ENCODE assay signal across 14 mouse cellular contexts in genomic region chr16:76216184-76216583, GRCm38 (mm10).
A peak's percentile ranks its signal among the peaks of the same experiment; 100 is the strongest.
DNase-seq lines count a peak whose midpoint lies in the region; ATAC-seq and TF ChIP-seq lines count a peak whose summit lies in the region.
"Had no signal": no experiment of that assay in that cellular context is flagged by ENCODE, and none has a peak within 500 bp of the region (broad histone marks: within the 10 kb centered on the region; RNA-seq: fewer than 3 reads in every experiment).

No protein-coding gene starts in this region.

- DNase-seq in heart, adult 18-20 months: peak; percentile 12 to 19
- DNase-seq in heart, adult 2 months: no peak
- peak; percentile 49 for DNase-seq in kidney, postnatal 0 days (ENCODE audit: low spot score)
- DNase-seq in kidney, adult 9 months: no peak
- DNase-seq in testis, postnatal 14 days (ENCODE audit: low spot score): peak; percentile 19
- no peak for DNase-seq in testis, postnatal 10 days (ENCODE audit: low spot score)
- no peak for DNase-seq in cerebellum, adult 11-12 months
- DNase-seq: B cell, adult 2 months; thymus, postnatal 14 days had no signal

- H3K79me2 ChIP-seq in heart, adult 2 months (replicated peaks; ENCODE audit: control insufficient read depth, insufficient read depth, low read length): no peaks in the 10 kb centered on the region

- H3K4me2 ChIP-seq in kidney, postnatal 0 days (ENCODE audit: low read length): no peak overlapping the region
- peak overlapping the region; percentile 42; the same call in 1 of the 2 replicates for H3K4me2 ChIP-seq in stomach, embryonic 16.5 days (ENCODE audit: low read depth, low read length)
- H3K4me2 ChIP-seq: embryonic facial prominence, embryonic 12.5 days; hindbrain, embryonic 13.5 days; intestine, embryonic 15.5 days; midbrain, embryonic 13.5 days had no signal

- H3K36me3 ChIP-seq in heart, adult 2 months (ENCODE audit: control insufficient read depth, insufficient read depth, low read length): no peaks in the 10 kb centered on the region
- H3K36me3 ChIP-seq in kidney, postnatal 0 days (ENCODE audit: insufficient read depth, low read length): no peaks in the 10 kb centered on the region
- H3K36me3 ChIP-seq in stomach, embryonic 16.5 days (ENCODE audit: control insufficient read depth, insufficient read depth, low read length): no peaks in the 10 kb centered on the region
- H3K36me3 ChIP-seq: embryonic facial prominence, embryonic 12.5 days; hindbrain, embryonic 13.5 days; intestine, embryonic 15.5 days; midbrain, embryonic 13.5 days had no signal

- TF ChIP-seq CTCF in heart, adult 2 months (IDR thresholded peaks at IDR 0.05): no peak
- no peak for TF ChIP-seq CTCF in kidney, postnatal 0 days (IDR thresholded peaks at IDR 0.05; ENCODE audit: low read depth)

- H3K9me3 ChIP-seq in kidney, postnatal 0 days (replicated peaks; ENCODE audit: low read length): no peaks in the 10 kb centered on the region
- no peaks in the 10 kb centered on the region for H3K9me3 ChIP-seq in stomach, embryonic 16.5 days (replicated peaks; ENCODE audit: control insufficient read depth, low read length)
- H3K9me3 ChIP-seq: embryonic facial prominence, embryonic 12.5 days; hindbrain, embryonic 13.5 days; intestine, embryonic 15.5 days; midbrain, embryonic 13.5 days had no signal

- H3K27ac ChIP-seq in heart, adult 2 months: no peak overlapping the region
- no peak overlapping the region for H3K27ac ChIP-seq in kidney, postnatal 0 days
- H3K27ac ChIP-seq in stomach, embryonic 16.5 days (ENCODE audit: low read length): peak overlapping the region; percentile 42; the same call in 1 of the 2 replicates
- H3K27ac ChIP-seq: embryonic facial prominence, embryonic 12.5 days; hindbrain, embryonic 13.5 days; intestine, embryonic 15.5 days; midbrain, embryonic 13.5 days had no signal

- H3K27me3 ChIP-seq in heart, adult 2 months (ENCODE audit: control insufficient read depth, insufficient read depth, low read length): no peaks in the 10 kb centered on the region
- H3K27me3 ChIP-seq in kidney, postnatal 0 days (ENCODE audit: insufficient read depth, low read length): no peaks in the 10 kb centered on the region
- H3K27me3 ChIP-seq in stomach, embryonic 16.5 days (ENCODE audit: control insufficient read depth, insufficient read depth, low read length): no peaks in the 10 kb centered on the region
- H3K27me3 ChIP-seq: embryonic facial prominence, embryonic 12.5 days; hindbrain, embryonic 13.5 days; intestine, embryonic 15.5 days; midbrain, embryonic 13.5 days had no signal

- TF ChIP-seq EP300 in heart, adult 2 months (IDR thresholded peaks at IDR 0.05; ENCODE audit: insufficient read depth, low read depth, low read length): no peak

- no peak for ATAC-seq in kidney, postnatal 0 days (replicated peaks; ENCODE audit: low FRiP score, low read depth)
- ATAC-seq in stomach, embryonic 16.5 days (ENCODE audit: insufficient read depth, low FRiP score): no peak
- ATAC-seq: intestine, embryonic 15.5 days; midbrain, embryonic 13.5 days had no signal

- TF ChIP-seq POLR2A in heart, adult 2 months (IDR thresholded peaks at IDR 0.05; ENCODE audit: insufficient read depth, low read depth, low read length): no peak

- WGBS in heart, adult 2 months: 17% methylated on average over 8 of the region's 9 CpGs
- 26% methylated on average over 9 of the region's 9 CpGs for WGBS in kidney, postnatal 0 days
- WGBS in stomach, embryonic 16.5 days: 22% methylated on average over 9 of the region's 9 CpGs

- intact Hi-C loops in heart, adult 2 months (cut with DNase I): no loop called here

- no peak overlapping the region for H3K9ac ChIP-seq in heart, adult 2 months (ENCODE audit: low read depth, low read length)
- H3K9ac ChIP-seq in kidney, postnatal 0 days (ENCODE audit: low read depth, low read length): no peak overlapping the region
- no peak overlapping the region for H3K9ac ChIP-seq in stomach, embryonic 16.5 days (ENCODE audit: low read length)
- H3K9ac ChIP-seq: embryonic facial prominence, embryonic 12.5 days; hindbrain, embryonic 13.5 days; intestine, embryonic 15.5 days; midbrain, embryonic 13.5 days had no signal

- H3K4me3 ChIP-seq in heart, adult 2 months: no peak overlapping the region
- no peak overlapping the region for H3K4me3 ChIP-seq in kidney, postnatal 0 days (replicated peaks; ENCODE audit: low read depth, low read length)
- H3K4me3 ChIP-seq in stomach, embryonic 16.5 days (replicated peaks; ENCODE audit: low read length): no peak overlapping the region; the same call in 1 of the 2 replicates
- H3K4me3 ChIP-seq: embryonic facial prominence, embryonic 12.5 days; hindbrain, embryonic 13.5 days; intestine, embryonic 15.5 days; midbrain, embryonic 13.5 days had no signal

- peaks cover 2% of the 10 kb centered on the region; the same call in 1 of the 2 replicates for H3K4me1 ChIP-seq in heart, adult 2 months (ENCODE audit: control insufficient read depth, insufficient read depth, low read length)
- no peaks in the 10 kb centered on the region for H3K4me1 ChIP-seq in kidney, postnatal 0 days (replicated peaks; ENCODE audit: insufficient read depth, low read length)
- no peaks in the 10 kb centered on the region for H3K4me1 ChIP-seq in stomach, embryonic 16.5 days (ENCODE audit: control insufficient read depth, insufficient read depth, low read length)
- H3K4me1 ChIP-seq: embryonic facial prominence, embryonic 12.5 days; hindbrain, embryonic 13.5 days; midbrain, embryonic 13.5 days had no signal

Comparison
In these comparisons a context has a peak if more than half of its experiments do, and no peak if none do; other contexts are left out.
1. DNase-seq: peak in heart, adult 18-20 months (2 of 2), kidney, postnatal 0 days (single experiment) and testis, postnatal 14 days (single experiment); none in heart, adult 2 months (0 of 2), kidney, adult 9 months (single experiment), testis, postnatal 10 days (single experiment) and cerebellum, adult 11-12 months (single experiment).